Mouse (Mus musculus) testis, adult 2 months (tissue): ENCODE measurements at regions not wholly inside any gene's neighbourhood (a gene's known extent, or its start where the extent isn't known, plus 50 kb on each side); places are given as distances from the start of the nearest gene placed in this dataset.

Source experiments
- CTCF ChIP-seq: fragments of 200-500 bp; IDR thresholded peaks from 2 replicates; pipeline ENCODE4 v1.5.1; 2012; ENCODE audit warnings: low read depth, mild to moderate bottlenecking, inconsistent platforms, low read length, moderate library complexity; ENCODE audit not compliant: control insufficient read depth, insufficient read depth, insufficient replicate concordance
- POLR2A ChIP-seq: fragments of 200-500 bp; IDR thresholded peaks from 2 replicates; pipeline ENCODE4 v1.6.1; 2012; ENCODE audit warnings: low read depth, mild to moderate bottlenecking, inconsistent platforms, low read length, moderate library complexity; ENCODE audit not compliant: control insufficient read depth

GRCm38 (mm10) chr5:73888391-73888790, 179.8 kb downstream of the Usp46 start:
- no peak for TF ChIP-seq POLR2A
- no peak for TF ChIP-seq CTCF
